Mouse (Mus musculus) cerebellum, adult 8-10 months (tissue): ENCODE results near the gene Samsn1.
"Not testable (repeated sequence)": the region's sequence is repeated elsewhere in the genome, so short reads cannot be mapped to it uniquely, and the experiment has no call there.

Experiments used
- DNase-seq: peaks from one replicate; pipeline ENCODE4 v3.0.0; 2022

Samsn1 gene

DNA sequence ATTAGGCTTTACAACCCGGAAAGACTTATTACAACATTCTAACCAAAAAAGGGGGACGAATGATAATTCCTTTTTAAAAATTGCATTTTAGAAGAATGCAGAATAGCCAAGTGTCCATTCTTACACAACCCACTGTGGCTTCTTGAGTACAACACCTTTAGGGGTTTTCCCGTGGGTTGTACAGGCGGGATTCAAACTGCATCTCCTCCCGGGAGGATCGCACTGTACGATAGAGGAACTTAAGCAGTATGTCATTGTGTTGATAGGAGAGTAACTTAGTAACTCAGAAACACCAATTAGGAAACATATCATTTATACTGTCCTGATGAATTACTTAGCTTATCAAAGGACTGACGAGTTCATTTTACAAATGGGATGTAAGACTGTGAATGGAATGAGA lies 149.8 kb downstream of the Samsn1 start:
- no peak for DNase-seq

DNA sequence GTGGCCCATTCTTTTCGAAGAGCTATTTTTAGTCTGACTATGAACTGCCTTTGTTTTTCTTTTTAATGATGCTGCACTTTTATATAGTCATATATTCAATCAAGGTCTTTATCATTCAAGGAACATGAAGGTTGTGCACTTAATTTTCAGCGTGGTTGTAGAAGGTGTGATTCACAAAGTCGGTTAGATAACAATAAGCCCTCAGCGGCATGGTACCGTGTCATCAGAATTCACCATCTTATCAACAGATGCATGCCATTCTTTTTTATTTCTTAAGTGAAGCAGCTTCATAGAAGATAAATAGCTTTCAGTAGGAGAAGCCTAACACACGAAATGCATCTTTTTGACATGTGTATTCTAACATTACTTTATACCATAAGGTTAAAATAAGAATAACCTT lies 154.7 kb downstream of the Samsn1 start:
- DNase-seq, result no peak

DNA sequence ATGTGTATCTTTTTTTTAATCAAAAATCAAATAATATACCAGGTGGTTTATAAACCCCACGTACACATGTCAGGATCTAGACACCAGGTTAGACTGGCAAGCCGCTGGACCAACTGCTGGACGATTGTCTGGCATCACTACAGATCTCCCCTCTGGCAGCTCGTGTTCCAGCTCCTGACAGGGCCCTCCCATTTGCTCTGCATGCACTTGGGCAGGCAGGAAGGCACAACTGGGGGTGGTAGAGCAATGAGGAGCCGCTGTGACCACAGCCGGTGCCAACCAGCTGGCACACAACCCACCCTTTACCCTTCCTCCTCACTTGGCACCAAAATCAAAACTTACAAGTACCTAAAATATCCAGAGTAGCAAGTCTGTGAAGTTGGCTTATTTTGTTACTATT lies 156.6 kb downstream of the Samsn1 start:
- DNase-seq, result no peak

DNA sequence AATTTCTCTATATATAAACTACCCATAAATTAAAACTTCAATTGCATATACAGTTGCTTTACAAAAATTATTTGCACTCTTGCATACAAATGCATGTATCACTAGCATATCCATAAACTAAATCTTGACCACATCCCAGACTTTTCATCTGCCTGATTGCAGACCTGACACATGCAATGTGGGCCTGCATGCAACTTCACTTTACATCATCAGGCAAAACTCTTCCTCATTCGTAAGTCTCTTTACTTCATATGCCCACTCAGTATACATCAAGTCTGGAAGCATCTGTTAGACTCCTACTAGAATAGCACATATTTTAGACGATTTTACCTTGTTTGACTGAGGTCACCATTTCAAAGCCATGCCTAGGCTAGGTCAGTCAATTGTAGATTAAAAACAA lies 157.4 kb downstream of the Samsn1 start:
- DNase-seq, result no peak

DNA sequence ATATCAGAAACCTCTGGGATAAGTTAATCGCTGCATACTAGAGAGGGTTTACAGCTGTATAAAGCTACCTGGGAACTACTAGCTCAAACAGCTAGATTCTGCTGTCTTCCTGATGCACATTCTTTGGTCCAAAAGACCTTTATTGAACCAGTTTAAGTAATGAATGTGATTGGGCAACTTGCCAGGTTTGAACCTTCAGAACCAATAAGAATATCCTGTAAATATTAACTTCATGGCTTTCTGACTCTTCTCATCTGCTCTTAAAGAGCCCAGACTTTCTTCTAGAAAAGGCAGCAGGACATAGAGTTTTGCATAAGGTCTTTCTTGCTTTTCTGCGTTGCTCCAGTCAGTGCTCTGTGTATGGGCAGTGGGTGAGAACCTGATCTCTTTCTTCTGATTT lies 165.7 kb downstream of the Samsn1 start:
- DNase-seq, result no peak

DNA sequence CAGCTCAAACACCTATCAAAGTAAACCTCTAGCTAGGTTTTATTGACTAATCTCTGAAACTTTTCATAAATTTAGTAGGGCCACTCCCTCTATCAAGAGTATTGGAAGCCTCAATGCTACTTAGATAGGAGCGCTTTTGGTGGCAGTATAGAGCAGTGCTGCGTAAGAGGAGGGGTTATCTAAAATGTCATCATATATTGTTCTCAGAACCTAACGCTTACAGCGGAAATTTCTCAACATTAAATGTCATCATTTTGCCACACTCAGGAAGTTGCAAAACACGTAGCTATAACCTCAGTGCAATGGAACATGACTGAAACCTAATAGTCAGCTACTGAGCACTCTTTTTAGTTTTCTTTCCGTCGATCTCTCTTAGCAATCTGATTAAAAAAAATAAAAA lies 166.7 kb downstream of the Samsn1 start:
- no peak for DNase-seq

DNA sequence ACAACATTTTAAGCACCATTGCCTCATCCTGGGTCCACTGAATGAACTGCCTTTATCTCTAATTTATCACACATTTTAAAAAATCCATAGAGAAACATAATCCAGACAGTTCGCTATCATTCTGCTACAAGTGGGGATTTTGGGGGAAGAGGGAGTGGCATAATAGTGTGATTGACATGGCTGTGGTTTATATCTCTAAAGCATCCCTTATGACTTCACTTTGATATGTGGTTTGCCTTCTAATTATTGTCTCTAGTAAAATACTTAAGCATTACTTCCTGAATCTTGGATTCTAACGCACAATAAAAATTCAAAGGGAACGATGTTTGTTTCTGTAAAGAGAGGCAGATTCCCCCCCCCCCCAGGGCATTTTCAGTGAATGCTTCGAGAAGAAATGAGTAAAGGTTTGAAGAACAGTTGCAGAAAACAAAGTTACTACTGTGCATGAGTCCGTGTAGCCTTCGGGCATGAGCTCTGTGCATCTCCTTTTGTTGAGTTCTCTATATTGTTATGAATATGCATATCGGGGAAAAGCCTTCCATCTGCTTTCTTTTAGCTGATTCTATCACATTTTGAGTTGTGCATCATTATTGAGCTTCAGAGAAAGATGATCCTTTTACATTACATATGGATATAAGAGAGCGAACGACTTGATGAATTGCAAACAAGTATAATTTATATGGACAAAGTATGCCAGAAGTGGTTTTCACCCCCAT lies 168.4 kb downstream of the Samsn1 start:
- no peak for DNase-seq

DNA sequence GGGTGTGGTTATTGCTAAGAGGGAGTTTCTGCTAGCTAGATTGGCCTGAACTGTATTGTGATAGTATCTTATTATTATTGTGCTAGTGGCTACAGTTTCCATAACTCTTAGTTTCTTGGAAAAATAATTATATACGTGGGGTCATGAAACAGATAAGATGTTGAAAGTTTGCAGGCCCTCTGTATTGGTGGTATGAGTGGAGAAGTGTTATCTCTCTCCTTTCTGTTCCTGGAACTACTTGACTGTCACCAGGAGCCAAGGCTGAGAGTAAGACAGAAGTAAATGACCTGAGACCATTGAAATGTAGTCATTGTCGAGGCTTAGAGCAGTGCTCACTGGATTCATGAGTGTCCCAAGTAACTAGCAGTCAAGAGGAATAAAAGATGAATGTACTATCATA lies 169.6 kb downstream of the Samsn1 start:
- no peak for DNase-seq

DNA sequence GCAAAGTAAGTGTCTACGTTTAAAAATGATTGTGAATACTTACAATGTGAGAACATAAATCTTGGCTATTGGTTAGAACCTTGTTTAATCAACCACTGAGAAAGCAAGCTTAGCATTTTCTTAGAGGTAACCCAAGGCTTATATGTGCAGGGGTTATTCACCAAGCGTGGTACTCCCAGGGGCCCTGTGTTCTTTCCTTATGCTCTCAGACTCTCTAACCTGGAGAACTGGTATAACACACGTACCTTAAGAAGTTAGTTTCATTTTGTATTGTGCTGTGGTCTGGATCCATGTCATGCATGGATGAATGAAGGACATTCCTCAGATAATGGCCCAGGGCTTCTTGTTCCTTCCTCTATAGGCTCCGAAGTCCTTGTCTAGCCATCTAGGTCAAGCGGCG lies 173.0 kb downstream of the Samsn1 start:
- DNase-seq, result no peak

DNA sequence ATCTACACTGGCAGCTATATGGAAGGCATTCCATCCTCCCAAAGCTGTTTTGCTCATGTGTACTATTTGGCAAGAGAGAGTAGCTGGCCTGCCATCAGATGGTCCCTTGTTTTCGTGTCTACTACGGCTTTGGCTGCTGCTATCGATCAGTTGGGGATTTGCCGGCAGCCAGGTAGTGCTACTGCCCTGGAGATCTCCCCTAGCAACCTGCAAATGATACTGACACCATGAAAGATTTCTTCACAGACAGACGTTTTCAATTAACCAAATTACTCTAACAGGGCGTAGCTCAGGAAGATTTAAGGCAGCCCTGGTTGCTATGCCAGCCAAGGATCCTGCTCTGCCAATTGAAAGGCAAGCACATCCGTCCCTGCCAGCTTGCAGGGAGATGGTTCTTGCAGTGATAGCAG lies 178.4 kb downstream of the Samsn1 start:
- no peak for DNase-seq

DNA sequence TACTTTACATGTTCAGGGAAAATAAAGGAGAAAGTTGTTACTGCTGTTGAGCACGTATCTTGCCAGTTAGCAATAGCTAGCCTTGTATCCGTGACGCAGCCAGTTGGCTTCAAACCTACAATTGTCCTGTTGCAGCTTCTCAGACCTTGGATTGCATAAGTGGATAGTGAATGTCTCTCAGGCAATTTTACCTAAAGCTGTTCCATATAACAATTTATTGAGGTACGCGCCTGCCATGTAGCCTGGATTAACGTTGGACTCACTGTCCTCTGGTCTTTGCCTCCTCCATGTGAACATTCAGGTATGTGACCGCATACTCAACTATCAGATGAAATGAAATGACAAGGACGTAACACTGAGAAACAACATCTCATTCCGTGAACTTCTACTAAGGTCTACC lies 179.1 kb downstream of the Samsn1 start:
- DNase-seq, result no peak

DNA sequence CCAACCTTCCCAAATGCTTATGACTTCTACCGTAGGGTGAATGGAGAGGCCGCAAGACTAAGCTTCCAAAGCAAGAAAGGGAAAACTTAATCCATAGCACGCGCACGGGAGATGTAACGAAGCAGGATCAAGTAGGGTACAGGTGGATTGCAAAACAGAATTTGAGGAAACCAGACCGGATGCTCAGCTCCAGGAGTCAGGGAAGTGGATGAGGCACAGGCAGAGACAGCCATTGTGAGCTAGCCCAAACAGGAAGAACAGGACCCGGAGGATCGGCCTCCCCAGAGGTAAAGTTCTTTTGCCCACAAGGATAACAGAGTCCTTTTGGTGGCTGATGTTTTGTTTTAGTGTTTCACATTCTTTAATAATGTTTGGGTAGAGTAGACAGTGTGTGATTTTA lies 179.5 kb downstream of the Samsn1 start:
- no peak for DNase-seq

DNA sequence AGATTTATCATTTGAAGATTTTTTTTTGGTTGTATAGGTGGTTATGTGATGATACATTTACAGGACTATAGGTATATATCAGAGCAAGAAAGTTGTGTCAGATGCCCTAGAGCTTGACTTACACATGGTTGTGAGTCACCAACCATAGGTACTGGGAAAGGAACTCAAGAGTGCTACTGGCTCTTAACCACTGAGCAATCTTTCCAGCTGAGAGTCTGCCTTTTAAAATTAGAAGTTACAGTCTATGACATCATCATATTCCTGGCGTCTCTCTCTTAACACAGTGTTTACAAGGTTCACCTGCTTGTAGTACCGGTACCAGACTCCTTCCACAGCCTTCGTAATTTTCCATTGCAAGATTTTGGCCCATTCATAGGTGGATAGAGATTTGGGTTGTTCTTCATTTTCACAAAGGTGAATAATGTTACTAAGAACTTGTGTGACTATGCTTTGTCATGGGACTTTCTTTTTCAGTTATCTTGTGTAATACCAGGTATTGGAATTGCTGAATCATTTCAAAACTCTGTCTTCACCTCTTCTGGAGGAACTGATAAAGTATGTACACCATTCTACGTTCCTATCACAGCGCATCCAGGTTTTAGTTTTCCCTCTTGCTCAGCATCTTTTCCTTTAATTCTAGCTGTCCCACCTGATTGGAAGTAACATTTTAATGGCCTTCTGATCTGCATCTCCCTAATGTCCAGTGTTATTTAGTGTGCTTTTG lies 184.2 kb downstream of the Samsn1 start:
- DNase-seq, result no peak

DNA sequence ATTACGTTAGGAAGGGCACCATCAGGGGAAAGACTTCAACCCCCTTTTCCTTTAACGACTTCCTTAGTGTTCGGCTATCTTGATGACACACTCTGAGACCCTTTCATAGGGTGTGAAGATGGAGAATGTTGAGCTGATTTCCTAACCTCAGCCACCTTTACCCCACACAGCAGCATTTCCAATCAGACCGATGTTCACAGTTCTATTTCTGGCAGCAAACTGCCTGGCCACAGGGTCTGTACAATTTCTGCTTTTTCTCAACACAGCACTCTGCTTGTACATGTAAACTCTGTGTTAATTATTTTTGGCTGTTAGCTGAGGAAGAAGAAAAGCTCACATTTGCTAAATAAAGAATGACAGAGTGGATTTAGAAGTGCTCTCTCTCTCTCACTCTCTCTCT lies 190.7 kb downstream of the Samsn1 start:
- DNase-seq, result no peak

DNA sequence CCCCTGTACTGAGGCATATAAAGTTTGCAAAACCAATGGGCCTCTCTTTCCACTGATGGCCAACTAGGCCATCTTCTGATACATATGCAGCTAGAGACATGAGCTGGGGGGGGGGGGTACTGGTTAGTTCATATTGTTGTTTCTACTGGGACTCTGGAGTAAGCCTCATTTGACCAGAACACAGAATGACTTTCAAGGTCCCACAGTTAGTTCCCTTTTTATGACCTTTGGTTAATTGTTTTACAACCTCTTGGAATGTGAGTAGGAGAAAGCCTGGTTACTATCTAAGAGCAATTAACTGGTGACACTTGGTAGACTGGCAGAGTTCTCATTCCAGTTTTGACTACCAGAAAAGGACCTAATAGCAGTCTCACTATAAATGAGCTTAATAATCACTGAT lies 195.1 kb downstream of the Samsn1 start:
- DNase-seq, result not testable (repeated sequence)

DNA sequence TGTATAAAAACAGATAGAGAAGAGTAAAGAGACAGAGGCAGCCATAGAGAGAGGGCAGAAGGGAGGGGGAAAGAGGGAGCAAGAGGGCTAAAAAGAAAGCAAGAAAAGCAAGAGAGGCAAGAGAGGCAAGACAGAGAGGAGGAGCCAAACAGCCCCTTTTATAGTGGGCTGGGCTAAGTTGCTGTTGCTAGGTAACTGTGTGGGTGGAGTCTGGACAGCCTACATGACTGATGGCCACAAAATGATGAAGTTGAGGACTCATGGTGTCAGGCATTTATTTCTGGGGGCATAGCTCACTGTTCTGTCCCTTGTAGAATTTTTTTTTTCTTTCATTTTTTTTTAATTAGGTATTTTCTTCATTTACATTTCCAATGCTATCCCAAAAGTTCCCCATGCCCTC lies 195.6 kb downstream of the Samsn1 start:
- no peak for DNase-seq

DNA sequence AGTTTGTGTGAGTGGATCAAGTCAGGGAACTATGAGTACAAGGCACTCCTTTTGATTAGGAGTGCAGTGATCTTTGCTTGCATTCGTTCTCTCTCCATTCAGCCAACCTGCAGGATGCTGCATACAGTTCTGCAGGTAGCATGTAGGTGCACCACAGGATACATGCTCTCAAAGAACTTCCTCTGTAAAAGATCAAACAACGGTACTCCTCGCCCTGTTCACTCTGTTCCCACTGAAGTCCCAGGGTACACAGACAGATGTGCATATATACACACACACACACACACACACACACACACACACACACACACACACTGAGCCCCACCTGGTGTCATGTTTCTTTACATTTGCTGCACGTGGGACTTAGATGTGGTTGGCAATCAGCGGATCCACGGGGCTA lies 198.9 kb downstream of the Samsn1 start:
- DNase-seq, result no peak

DNA sequence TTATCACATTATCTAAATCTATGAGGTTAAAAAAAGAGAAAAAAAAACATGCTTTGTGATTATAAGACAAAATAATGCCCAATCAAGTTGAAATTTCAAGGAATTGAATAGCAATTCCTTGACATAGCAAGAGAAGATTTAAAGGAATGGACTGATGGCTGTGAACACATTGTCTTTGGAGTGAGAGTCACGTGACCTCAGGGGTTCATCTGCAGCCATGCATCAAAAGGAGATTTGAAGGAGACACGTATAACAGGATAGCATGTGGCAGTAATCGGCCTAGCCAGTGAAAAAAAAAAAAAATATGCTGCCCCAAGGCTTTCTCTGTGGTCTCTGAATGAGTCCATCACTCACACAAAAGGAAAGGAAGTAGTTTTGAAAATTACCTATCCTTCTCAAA lies 201.1 kb downstream of the Samsn1 start:
- DNase-seq, result no peak
